Mouse (Mus musculus): ENCODE results near the gene Rbck1.

Rbck1 gene

DNA sequence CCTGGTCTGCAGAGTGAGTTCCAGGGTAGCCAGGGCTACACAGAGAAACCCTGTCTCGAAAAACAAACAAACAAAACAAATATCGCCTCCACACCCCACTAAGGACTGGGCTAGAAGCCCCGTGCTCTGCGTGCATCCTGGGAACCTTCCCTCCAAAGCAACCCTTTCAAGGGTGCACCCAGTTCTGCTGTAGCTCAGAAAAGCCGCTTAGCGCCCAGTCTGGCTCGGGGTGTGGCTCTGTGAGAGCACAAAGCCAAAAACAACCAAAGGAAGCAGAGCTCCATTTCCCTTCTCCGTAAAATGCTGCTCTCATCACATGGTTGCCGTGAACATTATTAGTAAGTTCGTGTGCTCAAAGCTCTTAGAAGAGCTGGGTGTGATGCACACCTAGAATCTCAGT, 11.9 kb upstream of the Rbck1 start:
- peak; percentile 55 for DNase-seq (ENCODE audit: low read depth, low spot score)

DNA sequence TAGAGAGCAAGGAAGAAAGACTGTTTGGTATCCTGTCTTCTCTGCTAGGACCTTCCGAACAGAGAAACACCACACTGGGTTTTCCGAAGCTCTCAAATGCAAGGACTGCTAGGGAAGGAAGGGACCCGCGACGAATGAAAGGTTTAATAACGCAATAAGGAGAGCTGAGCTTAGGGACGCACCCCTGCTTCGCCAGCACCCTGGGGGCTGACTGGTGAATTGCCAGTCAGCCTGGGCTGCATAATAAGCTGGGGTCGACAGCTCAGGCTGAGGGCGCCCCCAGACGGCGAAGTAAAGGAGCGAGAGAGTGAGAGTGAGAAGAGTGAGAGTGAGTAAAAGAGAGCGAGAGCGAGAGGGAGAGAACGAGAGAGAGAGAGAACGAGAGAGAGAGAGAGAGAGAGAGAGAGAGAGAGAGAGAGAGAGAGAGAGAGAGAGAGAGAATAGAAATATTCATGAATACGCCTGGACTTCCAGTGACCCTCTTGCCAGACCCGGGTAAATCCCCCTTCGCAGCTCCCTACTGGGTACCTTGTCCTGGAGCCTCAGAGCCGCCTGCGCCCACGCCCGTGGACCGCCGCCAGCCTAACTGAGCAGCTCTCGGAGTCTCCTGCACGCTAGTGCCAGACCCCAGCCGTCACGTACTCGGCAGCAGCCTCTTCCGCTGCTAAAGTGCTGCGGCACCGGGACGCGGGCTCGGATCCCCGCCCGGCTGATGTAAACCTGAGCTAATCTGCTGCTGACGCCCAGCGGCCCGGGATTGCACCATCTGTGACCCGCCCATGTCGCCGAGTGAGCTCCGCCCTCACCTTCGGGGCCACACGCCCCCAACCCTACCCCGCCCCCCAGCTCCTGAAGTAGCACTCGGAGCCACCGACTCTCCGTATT, 11.1 kb upstream of the Rbck1 start, which contains the start of gene Trib3:
Trib3 (minus strand) TSS at position 704 of the 885 bp plus-strand sequence.
- DNase-seq (ENCODE audit: low read depth, low spot score): peak; percentile 92

DNA sequence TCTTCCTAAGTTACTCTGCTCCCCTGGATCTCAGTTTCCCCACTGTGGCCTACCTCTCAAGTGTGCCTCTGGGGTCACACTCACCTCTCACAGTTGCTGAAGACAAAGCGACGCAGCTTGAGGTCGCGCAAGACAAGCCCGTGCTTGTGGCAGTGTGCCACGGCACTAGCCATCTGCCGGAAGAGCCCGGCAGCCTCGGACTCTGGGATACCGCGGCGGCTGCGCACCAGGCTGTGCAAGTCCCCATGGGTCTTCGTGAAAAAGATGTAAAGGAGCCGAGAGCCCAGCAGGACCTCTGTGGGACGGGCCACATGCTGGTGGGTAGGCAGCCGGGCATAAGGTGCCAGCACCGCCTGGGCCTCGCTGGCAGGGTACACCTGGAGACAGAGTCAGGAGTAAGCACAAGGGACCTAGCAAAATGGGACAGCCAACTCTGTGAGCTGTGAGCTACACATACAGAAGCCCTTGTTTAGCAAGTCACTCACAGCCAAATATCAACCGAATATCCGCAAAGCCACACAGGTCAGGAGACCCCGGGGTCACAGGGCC, 7.3 kb upstream of the Rbck1 start:
- DNase-seq (ENCODE audit: low read depth, low spot score): peak; percentile 59

DNA sequence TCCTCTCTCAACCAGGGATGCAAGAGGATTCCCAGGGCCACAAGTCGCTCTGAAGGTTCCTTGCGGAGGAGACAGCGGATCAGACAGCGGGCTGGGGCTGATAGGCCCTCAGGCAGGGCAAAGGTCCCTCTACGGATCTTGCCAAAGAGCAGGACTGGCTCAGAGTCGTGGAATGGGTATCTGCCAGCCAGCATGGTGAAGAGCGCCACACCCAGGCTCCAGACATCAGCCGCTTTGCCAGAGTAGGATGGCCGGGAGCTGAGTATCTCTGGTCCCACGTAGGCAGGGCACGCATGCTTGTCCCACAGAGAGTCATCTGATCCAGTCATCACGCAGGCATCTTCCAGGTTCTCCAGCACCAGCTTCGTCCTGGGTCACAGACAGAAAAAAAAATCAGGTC, 5.9 kb upstream of the Rbck1 start:
- no peak for DNase-seq (ENCODE audit: low read depth, low spot score)

DNA sequence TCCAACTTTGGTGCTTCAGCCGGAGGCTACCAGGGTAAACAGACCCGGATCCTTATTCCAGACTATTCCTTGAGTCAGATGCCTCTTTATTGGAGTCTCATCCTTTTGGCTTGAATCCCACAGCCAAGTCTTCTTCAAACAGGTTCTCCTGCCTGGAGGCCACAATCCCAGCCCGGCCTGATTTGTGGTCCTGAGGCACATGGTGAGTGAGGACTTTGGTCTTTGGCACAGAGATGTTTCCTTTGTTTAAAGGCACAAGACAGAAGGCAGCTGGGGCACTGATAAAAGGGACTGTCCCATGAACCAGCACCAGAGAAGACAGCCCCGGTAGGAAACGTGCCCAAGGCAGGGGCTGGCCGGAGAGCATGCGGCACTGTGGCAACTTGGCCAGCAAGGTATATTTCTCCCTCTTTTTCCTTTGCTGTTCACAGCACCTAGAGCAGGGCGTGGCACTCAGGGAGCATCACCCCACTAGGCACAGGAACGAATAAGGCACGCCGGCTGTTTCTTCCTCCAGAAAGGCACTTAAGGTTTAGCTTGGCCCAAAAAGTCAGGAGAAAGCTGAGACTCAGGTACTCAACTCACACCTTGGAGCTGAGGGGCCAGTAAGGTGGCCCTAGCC, 5.2 kb upstream of the Rbck1 start:
- DNase-seq (ENCODE audit: low read depth, low spot score): no peak

DNA sequence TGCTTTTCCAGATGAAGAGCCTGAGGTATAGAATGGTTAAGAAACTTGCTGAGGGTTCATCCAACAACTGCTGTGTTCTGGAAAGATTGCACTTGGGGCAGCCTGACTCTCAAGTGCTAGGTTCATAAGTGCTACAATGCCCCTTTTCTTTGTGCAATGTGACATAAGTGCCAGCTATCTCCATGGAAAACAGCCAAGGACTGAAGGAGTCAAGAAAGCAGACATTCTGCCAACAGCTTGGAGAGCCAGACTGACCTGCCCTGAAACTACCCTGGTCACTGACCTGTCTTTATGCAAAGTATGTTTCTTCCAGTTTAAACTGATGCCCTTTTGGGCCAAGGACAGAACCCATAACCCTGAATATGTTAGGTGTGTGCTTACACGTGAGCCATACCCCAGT, 4.4 kb upstream of the Rbck1 start:
- no peak for DNase-seq (ENCODE audit: low read depth, low spot score)

DNA sequence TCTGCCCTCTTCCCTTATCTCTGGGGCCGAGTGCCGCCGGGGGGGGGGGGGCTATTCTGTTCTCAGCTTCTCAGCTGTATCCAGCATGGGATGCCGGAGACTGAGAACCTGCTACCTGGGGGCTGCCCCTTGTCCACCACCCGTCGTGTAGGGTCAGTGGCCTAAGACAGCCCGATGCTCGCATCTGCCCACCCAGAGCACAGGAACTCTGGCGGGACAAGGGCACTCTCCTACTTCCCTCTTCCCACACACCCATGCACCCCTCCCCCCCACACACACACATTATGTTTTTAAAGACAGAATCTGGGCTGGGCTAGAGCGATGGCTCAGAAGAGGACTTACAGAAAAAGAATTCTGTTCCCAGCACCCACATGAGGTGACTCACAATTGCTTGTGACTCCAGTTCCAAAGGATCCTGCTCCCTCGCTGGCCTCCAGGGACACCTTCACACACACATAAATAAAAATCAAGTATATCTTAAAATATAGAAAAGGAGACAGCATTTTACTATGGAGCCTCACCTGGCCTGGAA, 2.9 kb upstream of the Rbck1 start:
- DNase-seq (ENCODE audit: low read depth, low spot score): no peak

DNA sequence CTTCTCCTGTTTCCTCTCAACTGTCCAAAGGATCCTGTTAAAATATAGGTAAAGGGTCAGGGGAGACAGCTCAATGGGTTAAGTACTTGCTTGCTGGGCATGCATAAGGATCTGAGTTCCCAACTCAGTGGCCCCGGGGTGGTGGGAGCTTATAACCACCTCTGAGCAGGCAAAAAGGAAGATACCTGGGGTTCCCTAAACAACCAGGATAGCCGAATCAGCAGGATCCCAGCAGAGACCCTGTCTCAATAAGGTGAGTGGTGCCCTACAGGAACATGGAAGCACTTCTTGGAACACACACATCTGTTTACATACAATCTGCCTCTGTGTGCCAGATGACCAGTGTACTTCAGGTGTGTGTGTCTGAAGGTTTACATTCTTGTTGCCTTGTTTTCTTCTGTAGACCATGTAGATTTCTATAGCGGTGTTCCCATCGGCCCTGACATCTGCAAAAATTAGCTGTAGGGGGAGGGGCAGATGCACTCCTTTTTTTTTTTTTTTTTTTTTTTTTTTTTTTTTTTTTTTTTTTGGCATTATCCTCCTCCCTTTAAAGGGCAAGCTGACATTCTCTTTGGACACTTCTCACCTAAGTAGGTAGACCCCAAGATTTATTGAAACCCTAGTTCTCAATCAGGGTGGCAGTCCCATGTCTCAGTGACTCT, 1.0 kb upstream of the Rbck1 start:
- no peak for DNase-seq (ENCODE audit: low read depth, low spot score)

DNA sequence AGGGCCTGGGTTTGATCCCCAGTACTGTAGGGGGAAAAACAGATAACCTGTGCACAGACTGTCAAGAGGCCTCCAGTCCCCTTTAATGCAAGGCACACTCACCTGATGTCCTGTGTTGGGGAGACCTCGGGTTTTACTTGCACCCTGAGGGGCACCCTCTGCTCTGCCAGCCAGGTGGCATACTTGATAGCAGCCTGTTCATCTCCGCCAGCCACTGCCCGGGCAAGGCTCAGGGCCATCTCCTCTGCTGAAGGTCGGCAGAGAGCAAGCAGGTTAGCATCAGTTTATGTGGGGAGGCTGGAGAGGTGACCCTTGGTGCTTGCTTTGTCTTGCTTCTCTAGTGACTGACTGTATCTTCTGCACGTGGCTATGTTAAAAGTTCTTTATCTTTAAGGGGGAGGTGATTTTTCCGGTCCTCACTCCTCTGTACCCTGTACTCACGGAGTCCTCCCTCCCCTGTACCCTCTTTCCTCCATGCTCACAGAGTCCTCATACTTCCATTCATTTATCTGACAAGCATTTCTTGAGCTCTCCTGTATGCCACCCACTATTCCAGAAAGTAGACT, 1.5 kb downstream of the Rbck1 start:
- DNase-seq (ENCODE audit: low read depth, low spot score): no peak

DNA sequence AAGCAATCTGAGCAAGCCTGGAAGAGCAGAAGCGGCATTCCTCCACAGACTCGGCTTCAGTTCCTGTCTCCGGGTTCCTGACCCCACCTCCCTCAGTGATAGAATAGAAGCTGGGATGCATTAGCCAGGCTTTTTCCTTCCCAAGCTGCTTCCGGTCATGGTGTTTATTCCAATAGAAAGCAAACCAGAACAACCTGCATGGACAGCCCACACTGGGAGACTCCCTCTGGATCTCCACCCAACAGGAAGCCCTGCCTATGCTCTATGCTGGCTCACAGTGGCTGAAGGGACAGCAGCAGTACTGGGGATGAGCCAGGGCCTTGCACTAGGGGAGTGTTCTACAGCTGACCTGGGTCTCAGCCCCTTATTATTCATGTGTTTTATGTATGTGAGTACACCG, 4.5 kb downstream of the Rbck1 start:
- DNase-seq (ENCODE audit: low read depth, low spot score): peak; percentile 63

DNA sequence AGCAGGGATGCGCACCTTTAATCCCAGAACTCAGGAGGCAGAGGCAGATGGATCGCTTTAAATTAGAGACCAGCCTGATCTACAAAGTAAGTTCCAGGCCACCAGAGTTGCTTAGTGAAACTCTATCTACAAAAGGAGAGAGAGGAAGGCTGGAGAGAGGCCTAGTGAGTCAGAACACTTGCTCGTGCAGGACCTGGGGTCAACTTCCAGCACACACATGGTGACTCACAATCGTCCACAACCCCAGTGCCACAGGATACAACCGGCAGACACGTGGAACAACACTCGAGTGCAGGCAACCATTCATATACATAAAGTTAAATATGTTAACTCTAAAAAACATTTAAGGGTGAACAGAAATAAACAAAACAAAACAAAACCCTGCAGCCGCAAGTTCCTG, 5.8 kb downstream of the Rbck1 start:
- no peak for DNase-seq (ENCODE audit: low read depth, low spot score)

DNA sequence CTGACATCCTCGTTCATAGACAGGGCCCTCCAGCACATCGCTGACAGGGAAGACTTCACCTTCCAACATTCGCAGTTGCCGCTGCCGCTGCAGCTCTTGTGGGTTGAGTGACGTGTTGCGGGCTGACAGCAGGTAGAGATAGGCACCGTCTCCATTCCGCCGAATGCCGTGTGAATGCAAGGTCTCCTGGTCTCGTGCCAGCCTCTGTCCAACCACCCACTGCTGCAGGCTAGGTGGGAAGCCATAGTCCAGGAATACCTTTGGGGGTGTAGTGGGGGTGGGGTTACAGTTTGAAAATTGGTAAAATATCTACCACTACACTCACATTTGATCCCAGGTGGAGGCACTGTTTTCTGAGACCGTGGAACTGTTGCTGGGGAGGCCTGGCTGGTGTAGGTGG, 6.3 kb downstream of the Rbck1 start:
- no peak for DNase-seq (ENCODE audit: low read depth, low spot score)

DNA sequence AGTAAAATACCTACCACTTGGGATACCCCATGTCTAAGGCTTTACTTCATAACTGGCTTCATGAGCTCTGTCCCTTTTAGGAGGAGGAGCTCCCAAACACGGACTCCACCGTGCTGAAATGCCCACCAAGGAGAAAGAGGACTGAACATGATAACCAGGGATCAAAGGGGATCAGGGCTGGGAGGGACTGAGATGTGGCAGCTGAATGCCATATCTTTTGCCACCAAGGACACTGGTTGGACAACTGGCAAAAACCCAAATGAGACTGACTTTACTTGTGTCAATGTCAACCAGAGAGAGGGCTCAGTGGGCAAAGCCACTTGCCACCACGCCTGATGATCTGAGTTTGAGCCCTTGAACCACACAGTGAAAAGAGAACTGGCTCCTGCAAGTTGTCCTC, 7.6 kb downstream of the Rbck1 start:
- DNase-seq (ENCODE audit: low read depth, low spot score): no peak

DNA sequence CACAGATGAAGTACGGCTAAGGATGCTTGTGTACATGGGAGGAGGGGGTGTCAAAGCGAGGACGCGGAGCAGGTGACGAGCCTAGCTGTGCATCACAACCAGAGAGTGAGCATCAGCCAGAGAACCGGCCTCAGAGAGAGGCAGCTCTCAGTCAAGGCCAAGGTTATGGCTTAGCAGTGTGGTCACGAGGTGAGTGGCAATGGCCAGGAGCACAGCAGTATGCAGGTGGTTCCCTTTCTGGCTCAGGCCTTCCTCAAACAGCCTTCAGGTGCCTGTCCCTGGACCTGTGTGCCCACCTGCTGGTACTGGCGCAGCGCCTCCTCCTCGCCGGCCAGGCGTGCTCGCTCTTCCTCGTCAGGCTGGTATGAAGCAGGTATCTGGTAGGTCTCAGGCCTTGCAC, 8.5 kb downstream of the Rbck1 start:
- DNase-seq (ENCODE audit: low read depth, low spot score): no peak

DNA sequence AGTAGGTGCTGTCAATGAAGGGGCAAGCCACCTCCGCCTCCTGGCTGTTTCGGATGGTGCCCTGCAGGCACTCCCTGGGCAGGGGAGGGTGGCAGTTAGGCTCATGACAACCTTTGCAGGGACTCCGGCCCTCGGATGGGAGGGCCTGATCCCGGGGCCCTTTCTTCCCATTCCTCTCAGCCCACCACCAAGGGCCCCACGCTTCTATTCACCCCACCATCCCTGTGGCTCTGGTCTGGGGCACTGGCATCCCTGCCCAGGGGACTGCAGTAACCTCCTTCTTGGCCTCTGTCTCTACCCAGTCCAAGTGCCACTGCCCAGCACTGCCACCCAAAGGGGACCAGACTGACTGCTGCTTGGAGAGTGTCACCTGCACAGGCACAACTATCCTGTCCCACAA, 10.3 kb downstream of the Rbck1 start:
- DNase-seq (ENCODE audit: low read depth, low spot score): no peak

DNA sequence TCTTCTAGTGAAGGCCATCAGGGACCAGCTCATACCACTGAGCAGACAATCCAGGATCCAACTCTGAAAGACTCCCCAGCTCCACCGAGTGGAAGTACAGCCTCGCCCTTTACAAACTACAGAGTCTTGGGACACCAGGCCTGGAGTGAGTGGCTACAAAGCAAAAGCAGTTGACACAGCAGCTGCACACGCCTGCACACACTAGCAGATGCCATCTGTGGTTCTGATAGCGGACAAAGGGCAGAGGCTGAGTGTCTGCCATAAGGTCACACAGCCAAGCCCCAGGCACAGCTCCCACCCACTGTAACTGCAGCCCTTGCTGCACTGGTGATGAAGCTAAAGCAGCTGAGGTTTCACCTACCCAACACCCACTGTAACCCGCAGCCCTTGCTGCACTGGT, 10.9 kb downstream of the Rbck1 start:
- DNase-seq (ENCODE audit: low read depth, low spot score): no peak

DNA sequence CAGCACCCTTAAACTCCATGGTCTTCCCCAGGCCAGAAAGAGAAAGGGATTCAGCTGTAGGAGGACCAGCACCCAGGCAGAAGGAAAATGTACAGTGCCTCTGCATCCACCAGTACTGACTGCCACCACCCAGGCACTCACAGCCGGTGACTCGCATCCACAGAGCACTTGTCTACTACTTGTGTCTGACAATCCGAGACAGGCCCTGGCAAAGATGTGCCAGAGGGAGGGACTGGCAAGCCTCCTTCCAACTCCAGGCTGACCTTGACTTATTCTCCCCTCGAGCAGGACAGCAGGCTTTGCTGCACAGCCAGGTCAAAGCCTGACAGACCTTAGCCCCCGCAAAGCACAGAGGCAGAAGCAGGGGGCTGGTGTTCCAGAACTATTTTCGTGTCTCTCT, 15.4 kb downstream of the Rbck1 start:
- DNase-seq (ENCODE audit: low read depth, low spot score): no peak

DNA sequence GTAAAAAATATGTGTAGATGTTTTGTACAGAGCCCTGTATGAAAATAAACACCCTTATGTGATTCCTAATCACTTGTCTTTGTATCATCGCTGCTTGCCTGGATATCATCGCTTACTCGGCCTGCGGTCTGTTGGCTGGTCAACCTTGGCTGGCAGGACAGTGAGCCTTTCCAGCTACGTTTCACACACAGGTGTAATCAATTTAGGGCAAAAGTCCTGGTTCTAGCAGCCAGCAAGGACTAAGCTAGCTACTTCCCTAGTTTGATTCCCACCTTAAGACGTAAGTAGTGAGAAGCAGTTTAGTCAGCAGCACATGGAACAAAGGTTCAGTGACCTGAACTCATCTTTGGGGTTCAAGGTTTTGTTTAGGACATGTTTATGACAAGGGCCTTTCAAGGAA, 18.5 kb downstream of the Rbck1 start:
- DNase-seq (ENCODE audit: low read depth, low spot score): no peak

DNA sequence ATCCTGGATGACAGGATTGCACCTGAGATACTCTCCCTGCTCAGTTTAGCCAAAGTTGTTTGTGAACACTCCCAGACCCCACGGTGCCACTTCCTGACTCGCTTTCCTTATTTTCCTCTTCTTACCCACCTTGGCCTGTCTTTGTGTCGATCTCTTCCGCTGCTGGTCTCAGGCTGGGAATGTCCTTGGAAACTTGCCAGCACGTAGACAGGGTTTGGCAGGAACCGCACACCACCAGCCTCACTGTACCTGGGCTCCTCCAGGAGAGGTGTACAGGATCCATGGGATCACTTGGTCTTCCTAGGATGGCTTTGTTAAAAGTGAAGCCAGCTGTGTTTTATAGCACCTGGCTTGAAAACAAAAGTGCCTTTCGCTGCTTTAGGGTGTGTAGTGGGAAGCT, 19.5 kb downstream of the Rbck1 start:
- no peak for DNase-seq (ENCODE audit: low read depth, low spot score)

DNA sequence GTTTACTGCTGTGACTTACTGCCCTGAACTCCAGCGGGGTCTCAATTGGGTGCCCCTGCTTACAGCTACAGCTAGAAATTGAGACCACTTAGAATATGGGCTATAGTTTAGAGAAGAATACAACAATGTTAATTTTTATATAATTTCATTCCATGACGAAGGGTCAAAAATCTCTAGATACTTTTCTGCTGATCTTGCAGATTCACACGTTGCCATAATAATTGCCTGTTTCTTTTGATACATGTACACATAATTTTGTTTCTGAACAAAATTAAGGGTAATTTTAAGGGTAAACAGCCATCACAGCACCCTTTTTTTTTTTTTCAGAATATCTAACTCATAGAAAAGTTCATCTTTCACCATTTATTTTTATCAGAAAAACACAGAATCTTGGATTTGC, 25.3 kb downstream of the Rbck1 start:
- no peak for DNase-seq (ENCODE audit: low read depth, low spot score)

DNA sequence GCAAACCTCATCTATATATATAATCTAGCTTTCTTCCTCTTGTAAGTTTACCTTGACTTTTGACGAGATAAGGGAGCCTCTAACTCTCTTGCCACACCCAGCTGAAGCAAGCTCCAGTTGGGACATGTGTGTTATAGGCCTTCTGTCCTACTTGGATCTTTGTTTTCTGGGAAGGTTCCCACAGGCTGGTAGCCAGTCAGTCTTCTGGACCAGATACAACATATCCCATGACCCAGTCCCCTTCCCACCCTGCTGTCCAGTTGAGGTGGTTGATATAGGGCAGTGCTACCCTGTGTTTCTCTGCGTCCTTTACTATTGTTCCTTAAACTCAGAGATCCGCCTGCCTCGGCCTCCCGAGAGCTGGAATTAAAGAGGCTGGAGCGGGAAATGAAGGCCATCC, 27.0 kb downstream of the Rbck1 start:
- DNase-seq (ENCODE audit: low read depth, low spot score): no peak

DNA sequence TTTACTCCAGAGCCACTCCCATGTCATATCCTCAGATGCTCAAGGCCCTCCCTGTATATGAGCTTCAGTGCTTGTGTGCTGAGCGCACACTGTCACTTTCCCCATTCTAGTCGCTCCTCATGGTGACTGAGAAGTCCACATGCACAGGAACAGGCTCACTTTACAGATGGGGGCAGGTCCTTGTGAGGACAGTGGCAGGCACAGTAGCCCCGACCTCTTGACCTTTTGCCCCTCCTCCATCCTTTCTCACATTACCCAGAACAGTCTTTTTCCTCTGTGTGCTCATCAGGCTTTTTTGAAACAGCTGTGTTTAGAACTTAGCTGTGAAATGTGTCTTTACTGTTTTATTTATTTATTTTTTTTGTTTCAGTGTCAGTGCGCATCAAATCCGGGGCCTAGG, 28.7 kb downstream of the Rbck1 start:
- DNase-seq (ENCODE audit: low read depth, low spot score): no peak
